Mouse (Mus musculus) cerebellum, adult 2 months (tissue): ENCODE data around the gene Nop2.

ENCODE experiments used
- CTCF ChIP-seq: fragments of 200-500 bp; IDR thresholded peaks from 2 replicates; pipeline ENCODE4 v1.5.1; 2011; ENCODE audit warnings: low read depth, mild to moderate bottlenecking, control low read depth, low read length, moderate library complexity, borderline replicate concordance; ENCODE audit not compliant: insufficient read depth
- POLR2A ChIP-seq: fragments of 200-500 bp; IDR thresholded peaks from 2 replicates; pipeline ENCODE4 v1.6.1; 2011; ENCODE audit warnings: low read length, control low read depth, borderline replicate concordance; ENCODE audit not compliant: insufficient read depth

- TF ChIP-seq CTCF (no peak), POLR2A (no peak)
Measured at GRCm38 (mm10) chr6:125182133-125182532, 50.4 kb downstream of the Nop2 start.
